Mouse (Mus musculus) heart, embryonic 13.5 days (tissue): ENCODE data around the gene Chd2. TPM values are rescaled to one million over a fixed set of nuclear protein-coding genes. Genes with fewer than 3 reads are reported as not detected.

Source experiments
- ATAC-seq: fragments of 200-750 bp; cut with Nextera tagmentation; 2 replicates; pipeline ENCODE4 v1.8.0; 2017; ENCODE audit warnings: moderate TSS enrichment; ENCODE audit not compliant: insufficient number of reproducible peaks, low FRiP score, low TSS enrichment; ENCODE audit errors: extremely low read depth
- H3K27ac ChIP-seq: fragments of 300-500 bp; sonication (generic); replicated peaks from 2 replicates; pipeline ENCODE4 v1.5.1; 2015; ENCODE audit warnings: moderate library complexity, mild to moderate bottlenecking, inconsistent platforms
- H3K27me3 ChIP-seq: fragments of 300-500 bp; sonication (generic); replicated peaks from 2 replicates; pipeline ENCODE4 v1.6.1; 2015; ENCODE audit warnings: mild to moderate bottlenecking, inconsistent platforms
- H3K36me3 ChIP-seq: fragments of 300-500 bp; sonication (generic); 2 replicates; pipeline ENCODE4 v1.6.1; 2015; ENCODE audit warnings: mild to moderate bottlenecking, inconsistent platforms
- H3K4me1 ChIP-seq: fragments of 300-500 bp; sonication (generic); 2 replicates; pipeline ENCODE4 v1.6.1; 2015; ENCODE audit warnings: inconsistent platforms
- H3K4me2 ChIP-seq: fragments of 300-500 bp; sonication (generic); 2 replicates; pipeline ENCODE4 v1.6.1; 2015; ENCODE audit warnings: inconsistent platforms, mild to moderate bottlenecking, moderate library complexity
- H3K4me3 ChIP-seq: fragments of 300-500 bp; sonication (generic); 2 replicates; pipeline ENCODE4 v1.5.1; 2015; ENCODE audit warnings: moderate library complexity, mild to moderate bottlenecking, inconsistent platforms
- H3K9ac ChIP-seq: fragments of 300-500 bp; sonication (generic); 2 replicates; pipeline ENCODE4 v1.6.1; 2015; ENCODE audit warnings: inconsistent platforms, mild to moderate bottlenecking, moderate library complexity
- H3K9me3 ChIP-seq: fragments of 300-500 bp; sonication (generic); 2 replicates; pipeline ENCODE4 v1.6.1; 2016; ENCODE audit warnings: inconsistent platforms
- WGBS: fragments of 180-500 bp; shearing (Covaris S2); methylation state at CpG from one replicate; pipeline ENCODE4 v1.1.7; 2015; ENCODE audit warnings: mixed read lengths; 5-methylcytosine and 5-hydroxymethylcytosine counted together
- polyA plus RNA-seq: library from polyadenylated mRNA; unstranded; fragments of >200 nt; fragmentation: Nextera tagmentation; extraction: Ambion mirVana; gene quantifications from 2 replicates; pipeline ENCODE4 v1.2.1, GENCODE M21; 2015

The Chd2 gene
- polyA plus RNA-seq, 1 experiment from 2014 or later: 31.3 TPM

DNA sequence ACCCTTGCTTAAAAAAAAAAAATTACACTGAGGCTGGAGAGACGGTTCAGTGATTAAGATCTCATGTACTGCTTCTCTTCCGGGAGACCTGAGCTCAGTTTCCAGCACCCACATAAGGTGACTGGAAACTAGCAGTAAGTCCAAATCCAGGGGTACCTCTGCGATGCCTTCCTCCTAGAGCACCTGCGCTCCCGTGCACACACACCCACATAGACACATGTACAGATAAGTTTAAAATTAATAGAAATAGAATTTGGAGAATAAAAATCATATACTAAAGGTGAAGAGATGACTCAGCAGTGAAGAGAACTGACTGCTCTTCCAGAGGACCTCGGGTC, 18.2 kb upstream of the Chd2 start:
- Histone ChIP-seq H3K27me3 (no peaks in the 10 kb centered on the region), H3K4me2 (peak overlapping the region; percentile 70), H3K27ac (peak overlapping the region; percentile 100), H3K9ac (peak overlapping the region; percentile 90), H3K4me1 (peaks cover 19% of the 10 kb centered on the region), H3K36me3 (no peaks in the 10 kb centered on the region), H3K4me3 (peak overlapping the region; percentile 100), H3K9me3 (no peaks in the 10 kb centered on the region)
- 75% methylated on average over 6 of the region's 6 CpGs for WGBS
- no peak for ATAC-seq

DNA sequence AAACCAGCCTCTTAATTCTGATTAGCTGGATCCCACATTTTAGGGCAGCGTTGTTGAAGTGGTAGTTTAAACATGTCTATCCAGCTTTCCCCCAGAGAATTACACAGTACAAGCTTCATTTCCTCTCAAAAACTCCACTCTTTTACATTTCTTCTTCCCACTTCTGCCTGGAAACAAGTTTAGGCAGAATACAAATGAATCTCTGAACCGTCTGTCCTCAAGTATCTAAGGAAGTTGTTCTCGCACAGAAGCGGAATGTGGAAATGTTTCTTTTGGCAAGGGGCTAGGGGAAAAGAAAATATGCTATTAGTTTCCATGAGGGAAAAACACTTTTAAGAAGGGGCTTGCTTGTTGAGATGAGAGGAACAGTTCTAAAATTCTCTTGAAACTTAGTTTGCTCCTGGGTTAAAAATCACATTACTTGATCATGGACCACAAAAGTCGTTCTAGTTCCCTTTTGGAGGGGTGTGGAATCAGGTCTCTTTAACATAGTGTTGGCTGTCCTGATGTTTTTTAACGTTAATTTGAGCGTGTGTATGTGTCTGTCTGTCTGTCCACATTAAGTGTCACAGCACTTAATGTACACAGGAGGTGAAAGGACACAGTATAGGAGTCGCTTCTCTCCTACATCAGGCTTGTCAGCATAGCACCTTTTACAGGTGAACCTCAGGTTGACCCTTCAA, 17.7 kb upstream of the Chd2 start:
- WGBS: 17% methylated on average over 8 of the region's 8 CpGs
- H3K9me3 ChIP-seq: no peaks in the 10 kb centered on the region
- peak overlapping the region; percentile 100 for H3K4me3 ChIP-seq
- H3K27me3 ChIP-seq: no peaks in the 10 kb centered on the region
- peak overlapping the region; percentile 90 for H3K9ac ChIP-seq
- peak overlapping the region; percentile 100 for H3K27ac ChIP-seq
- peaks cover 19% of the 10 kb centered on the region for H3K4me1 ChIP-seq
- peak overlapping the region; percentile 70 for H3K4me2 ChIP-seq
- no peak for ATAC-seq
- no peaks in the 10 kb centered on the region for H3K36me3 ChIP-seq

- H3K36me3 ChIP-seq: no peaks in the 10 kb centered on the region
- ATAC-seq: peak; percentile 99
- no peaks in the 10 kb centered on the region for H3K27me3 ChIP-seq
- H3K9me3 ChIP-seq: no peaks in the 10 kb centered on the region
- H3K9ac ChIP-seq: peak overlapping the region; percentile 100
- peak overlapping the region; percentile 100 for H3K4me3 ChIP-seq
- H3K27ac ChIP-seq: peak overlapping the region; percentile 100
- peak overlapping the region; percentile 70 for H3K4me2 ChIP-seq
- under 1% methylated on average over 57 of the region's 60 CpGs for WGBS
- peaks cover 19% of the 10 kb centered on the region for H3K4me1 ChIP-seq
These were observed 16.9 kb upstream of the Chd2 start for GRCm38 (mm10) chr7:73558293-73559169.

- Histone ChIP-seq H3K27me3 (no peaks in the 10 kb centered on the region), H3K4me1 (peaks cover 21% of the 10 kb centered on the region), H3K9me3 (no peaks in the 10 kb centered on the region), H3K4me2 (peak overlapping the region; percentile 70), H3K36me3 (peaks cover 1% of the 10 kb centered on the region), H3K4me3 (peak overlapping the region; percentile 100), H3K9ac (peak overlapping the region; percentile 100), H3K27ac (peak overlapping the region; percentile 100)
- under 1% methylated on average over 59 of the region's 80 CpGs for WGBS
- ATAC-seq: peak; percentile 22
These were observed 16.1 kb upstream of the Chd2 start for GRCm38 (mm10) chr7:73557671-73558265.

- no peaks in the 10 kb centered on the region for H3K9me3 ChIP-seq
- peak overlapping the region; percentile 100 for H3K9ac ChIP-seq
- H3K4me3 ChIP-seq: peak overlapping the region; percentile 100
- ATAC-seq: no peak
- WGBS: under 1% methylated on average over 25 of the region's 25 CpGs
- H3K4me1 ChIP-seq: peaks cover 27% of the 10 kb centered on the region
- H3K36me3 ChIP-seq: peaks cover 9% of the 10 kb centered on the region
- H3K27me3 ChIP-seq: no peaks in the 10 kb centered on the region
- peak overlapping the region; percentile 70 for H3K4me2 ChIP-seq
- peak overlapping the region; percentile 100 for H3K27ac ChIP-seq
These were observed 15.3 kb upstream of the Chd2 start for GRCm38 (mm10) chr7:73556688-73557667.

- Histone ChIP-seq H3K27me3 (no peaks in the 10 kb centered on the region), H3K4me2 (peak overlapping the region; percentile 70), H3K36me3 (peaks cover 16% of the 10 kb centered on the region), H3K4me3 (peak overlapping the region; percentile 100), H3K27ac (peak overlapping the region; percentile 100; the same call in 1 of the 2 replicates), H3K9ac (peak overlapping the region; percentile 100), H3K4me1 (peaks cover 25% of the 10 kb centered on the region), H3K9me3 (no peaks in the 10 kb centered on the region)
- 9% methylated on average over 4 of the region's 4 CpGs for WGBS
- no peak for ATAC-seq
These were observed 14.4 kb upstream of the Chd2 start for GRCm38 (mm10) chr7:73555918-73556580.

DNA sequence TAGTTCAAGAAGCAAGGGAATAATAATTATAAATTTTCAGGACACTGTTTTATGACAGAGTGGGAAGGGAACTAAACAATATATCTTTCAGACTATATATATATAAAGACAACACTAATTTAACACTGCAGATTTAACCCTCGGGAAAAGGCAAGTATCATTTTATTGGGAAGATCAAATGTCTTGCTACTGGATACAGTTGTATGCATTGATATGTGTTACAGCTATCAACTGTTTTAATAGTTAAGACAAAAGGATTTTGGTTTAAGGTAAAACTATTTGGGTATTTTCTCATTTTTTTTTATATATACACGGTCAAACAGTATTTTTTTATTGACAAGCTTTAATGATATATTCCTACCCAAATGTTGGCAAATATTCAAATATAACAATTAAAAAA, 13.2 kb upstream of the Chd2 start:
- H3K27me3 ChIP-seq: no peaks in the 10 kb centered on the region
- 47% methylated on average over 2 of the region's 2 CpGs for WGBS
- peak overlapping the region; percentile 54; the same call in 1 of the 2 replicates for H3K4me2 ChIP-seq
- H3K9me3 ChIP-seq: no peaks in the 10 kb centered on the region
- peak overlapping the region; percentile 20; the same call in 1 of the 2 replicates for H3K4me3 ChIP-seq
- peaks cover 22% of the 10 kb centered on the region for H3K4me1 ChIP-seq
- H3K27ac ChIP-seq: no peak overlapping the region
- H3K9ac ChIP-seq: no peak overlapping the region
- H3K36me3 ChIP-seq: peaks cover 25% of the 10 kb centered on the region
- ATAC-seq: no peak

DNA sequence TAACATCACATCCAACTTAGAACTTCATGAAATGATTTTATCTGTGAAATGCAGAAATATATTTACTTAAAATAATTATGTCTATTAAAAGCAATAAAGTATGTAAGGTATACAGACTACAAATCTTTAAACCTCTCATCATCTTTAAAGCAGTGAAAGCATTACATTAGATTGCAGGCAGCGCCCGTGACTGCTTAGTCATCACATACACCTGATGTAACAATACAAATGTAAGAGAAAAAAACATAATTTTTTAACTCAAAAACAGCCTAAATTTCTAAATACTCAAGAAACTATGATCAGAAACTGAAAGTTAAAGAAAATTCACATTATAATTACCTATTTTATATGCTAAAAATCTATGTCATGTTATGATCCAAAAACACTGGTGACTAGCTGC, 11.5 kb upstream of the Chd2 start:
- no peak overlapping the region for H3K27ac ChIP-seq
- 52% methylated on average over 2 of the region's 2 CpGs for WGBS
- peaks cover 40% of the 10 kb centered on the region for H3K36me3 ChIP-seq
- peak overlapping the region; percentile 61 for H3K4me2 ChIP-seq
- no peaks in the 10 kb centered on the region for H3K27me3 ChIP-seq
- no peak overlapping the region for H3K9ac ChIP-seq
- H3K9me3 ChIP-seq: no peaks in the 10 kb centered on the region
- H3K4me1 ChIP-seq: peaks cover 25% of the 10 kb centered on the region
- no peak for ATAC-seq
- H3K4me3 ChIP-seq: peak overlapping the region; percentile 32

GRCm38 (mm10) chr7:73552054-73552750, 10.6 kb upstream of the Chd2 start:
- Histone ChIP-seq H3K4me2 (peak overlapping the region; percentile 61), H3K27me3 (no peaks in the 10 kb centered on the region), H3K36me3 (peaks cover 43% of the 10 kb centered on the region), H3K9ac (peak overlapping the region; percentile 69), H3K4me1 (peaks cover 29% of the 10 kb centered on the region), H3K9me3 (no peaks in the 10 kb centered on the region), H3K27ac (peak overlapping the region; percentile 29; the same call in 1 of the 2 replicates), H3K4me3 (peak overlapping the region; percentile 32)
- no peak for ATAC-seq
- 66% methylated on average over 7 of the region's 7 CpGs for WGBS

GRCm38 (mm10) chr7:73551370-73551769, 9.7 kb upstream of the Chd2 start:
- H3K27me3 ChIP-seq: no peaks in the 10 kb centered on the region
- no peak overlapping the region for H3K4me3 ChIP-seq
- H3K4me2 ChIP-seq: peak overlapping the region; percentile 61; the same call in 1 of the 2 replicates
- peaks cover 37% of the 10 kb centered on the region for H3K4me1 ChIP-seq
- H3K9me3 ChIP-seq: no peaks in the 10 kb centered on the region
- no peak for ATAC-seq
- no peak overlapping the region for H3K27ac ChIP-seq
- peaks cover 50% of the 10 kb centered on the region for H3K36me3 ChIP-seq
- no peak overlapping the region for H3K9ac ChIP-seq
